Mouse (Mus musculus) liver, embryonic 16.5 days (tissue): ENCODE measurements at regions not wholly inside any gene's neighbourhood (a gene's known extent, or its start where the extent isn't known, plus 50 kb on each side); places are given as distances from the start of the nearest gene placed in this dataset.

ENCODE experiments used
- ATAC-seq: fragments of 200-750 bp; cut with Nextera tagmentation; 2 replicates; pipeline ENCODE4 v1.8.0; 2017; ENCODE audit warnings: low read depth, mild to moderate bottlenecking, moderate number of reproducible peaks, moderate library complexity
- H3K27ac ChIP-seq: fragments of 300-500 bp; sonication (generic); 2 replicates; pipeline ENCODE4 v1.5.1; 2014; ENCODE audit warnings: mild to moderate bottlenecking, low read length
- H3K27me3 ChIP-seq: fragments of 300-500 bp; sonication (generic); 2 replicates; pipeline ENCODE4 v1.6.1; 2014; ENCODE audit warnings: low read depth, low read length, mixed read lengths; ENCODE audit not compliant: control insufficient read depth, insufficient read depth
- H3K36me3 ChIP-seq: fragments of 300-500 bp; sonication (generic); 2 replicates; pipeline ENCODE4 v1.6.1; 2014; ENCODE audit warnings: mild to moderate bottlenecking; ENCODE audit not compliant: control insufficient read depth, insufficient read depth
- H3K4me1 ChIP-seq: fragments of 300-500 bp; sonication (generic); 2 replicates; pipeline ENCODE4 v1.6.1; 2014; ENCODE audit warnings: low read depth, low read length, mixed read lengths; ENCODE audit not compliant: control insufficient read depth
- H3K4me2 ChIP-seq: fragments of 300-500 bp; sonication (generic); 2 replicates; pipeline ENCODE4 v1.6.1; 2014; ENCODE audit warnings: low read depth, low read length, mixed read lengths
- H3K4me3 ChIP-seq: fragments of 300-500 bp; sonication (generic); 2 replicates; pipeline ENCODE4 v1.5.1; 2014; ENCODE audit warnings: low read depth, mild to moderate bottlenecking, low read length
- H3K9ac ChIP-seq: fragments of 300-500 bp; sonication (generic); 2 replicates; pipeline ENCODE4 v1.6.1; 2014; ENCODE audit warnings: low read depth, low read length
- H3K9me3 ChIP-seq: fragments of 300-500 bp; sonication (generic); replicated peaks from 2 replicates; pipeline ENCODE4 v1.6.1; 2016; ENCODE audit warnings: low read length; ENCODE audit not compliant: control insufficient read depth
- WGBS: fragments of 180-500 bp; shearing (Covaris S2); extraction: QIAGEN DNeasy Blood & Tissue Kit; methylation state at CpG from one replicate; pipeline ENCODE4 v1.1.7; 2014; ENCODE audit not compliant: insufficient replicate concordance; 5-methylcytosine and 5-hydroxymethylcytosine counted together

DNA sequence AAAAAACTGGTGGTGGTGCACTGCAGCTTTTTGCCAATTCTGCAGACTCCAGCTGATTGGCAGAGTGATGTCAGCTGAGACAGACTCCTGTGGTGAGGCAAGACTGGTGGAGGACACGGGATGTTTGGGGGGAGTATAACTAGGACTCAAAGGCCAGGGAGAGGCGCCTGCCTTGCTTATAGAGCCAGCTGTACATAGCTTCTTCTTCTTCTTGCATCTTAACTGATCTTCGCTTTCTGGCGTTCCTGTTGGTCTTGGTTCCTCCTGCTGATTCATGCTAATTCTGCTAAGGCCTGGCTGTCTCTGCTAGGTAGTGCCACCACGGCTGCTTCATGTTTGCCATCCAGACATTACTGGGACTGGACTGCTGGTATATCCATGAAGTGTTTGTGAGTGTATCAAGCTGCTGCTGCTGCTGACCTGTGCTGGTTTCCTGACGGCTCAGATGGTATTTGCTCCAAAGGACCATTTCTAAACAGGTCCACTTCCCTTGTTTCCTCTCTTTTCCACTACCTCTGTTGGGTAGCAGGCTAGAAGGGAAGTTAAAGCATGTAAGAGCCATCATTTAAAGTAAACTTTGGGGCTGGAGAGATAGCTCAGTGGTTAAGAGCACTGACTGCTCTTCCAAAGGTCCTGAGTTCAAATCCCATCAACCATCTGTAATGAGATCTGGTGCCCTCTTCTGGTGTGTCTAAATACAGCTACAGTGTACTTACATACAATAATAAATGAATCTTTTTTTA lies 53.2 kb upstream of the Eml4 start:
- no peaks in the 10 kb centered on the region for H3K36me3 ChIP-seq
- no peak overlapping the region for H3K27ac ChIP-seq
- ATAC-seq: no peak
- no peak overlapping the region for H3K9ac ChIP-seq
- no peaks in the 10 kb centered on the region for H3K4me1 ChIP-seq
- no peaks in the 10 kb centered on the region for H3K27me3 ChIP-seq
- H3K4me3 ChIP-seq: no peak overlapping the region
- WGBS: 29% methylated on average over 6 of the region's 6 CpGs
- no peaks in the 10 kb centered on the region for H3K9me3 ChIP-seq
- no peak overlapping the region for H3K4me2 ChIP-seq
